Mouse (Mus musculus) cerebellum, adult 8-10 months (tissue): ENCODE results near the gene Gm8159.
"Not testable (repeated sequence)": the region's sequence is repeated elsewhere in the genome, so short reads cannot be mapped to it uniquely, and the experiment has no call there.

ENCODE experiments used
- DNase-seq: peaks from one replicate; pipeline ENCODE4 v3.0.0; 2022

The Gm8159 gene

DNA sequence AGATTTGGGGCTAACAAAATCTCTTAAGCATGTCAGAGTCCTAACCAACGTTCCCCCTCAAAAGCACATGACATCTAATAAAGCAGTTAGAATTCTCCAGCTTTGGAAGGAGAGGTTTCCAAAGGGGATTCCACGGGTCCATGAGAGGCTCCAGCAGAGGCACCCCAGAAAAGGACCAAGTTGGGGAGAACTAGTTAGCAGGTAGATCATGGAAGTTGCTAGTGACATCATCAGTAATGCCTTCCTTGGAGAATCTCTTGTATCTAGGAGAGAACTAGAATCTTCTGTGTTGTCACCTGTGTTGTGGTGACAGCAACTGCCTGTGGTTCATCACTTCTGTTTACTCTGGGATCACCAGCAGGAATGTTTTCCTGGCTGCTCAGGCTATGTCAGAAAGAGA lies at the start of gene Gm8159:
Gene Gm8159, plus strand, starts transcription at position 301 of the 400 bp plus-strand sequence.
- DNase-seq, result not testable (repeated sequence)

DNA sequence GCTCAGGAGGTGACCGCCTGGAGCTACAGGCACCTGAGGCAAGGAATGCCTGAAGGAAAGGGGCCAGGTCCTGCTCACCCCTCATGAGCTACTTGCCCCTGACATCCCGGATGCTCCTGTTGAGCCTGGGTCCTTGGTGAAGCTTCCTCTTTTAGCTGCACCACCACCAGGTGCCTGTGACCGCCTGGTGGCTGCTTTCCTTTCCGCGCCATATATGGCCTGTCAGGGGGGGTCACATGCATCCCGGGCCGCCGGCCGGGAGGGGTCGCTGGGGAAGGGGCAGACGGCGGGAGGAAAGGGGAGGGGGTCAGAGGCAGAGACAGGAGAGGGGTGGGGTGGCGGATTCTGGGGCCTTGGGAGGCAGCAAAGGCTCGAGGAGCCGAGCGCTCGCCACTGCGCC lies 17.2 kb downstream of the Gm8159 start:
- not testable (repeated sequence) for DNase-seq

DNA sequence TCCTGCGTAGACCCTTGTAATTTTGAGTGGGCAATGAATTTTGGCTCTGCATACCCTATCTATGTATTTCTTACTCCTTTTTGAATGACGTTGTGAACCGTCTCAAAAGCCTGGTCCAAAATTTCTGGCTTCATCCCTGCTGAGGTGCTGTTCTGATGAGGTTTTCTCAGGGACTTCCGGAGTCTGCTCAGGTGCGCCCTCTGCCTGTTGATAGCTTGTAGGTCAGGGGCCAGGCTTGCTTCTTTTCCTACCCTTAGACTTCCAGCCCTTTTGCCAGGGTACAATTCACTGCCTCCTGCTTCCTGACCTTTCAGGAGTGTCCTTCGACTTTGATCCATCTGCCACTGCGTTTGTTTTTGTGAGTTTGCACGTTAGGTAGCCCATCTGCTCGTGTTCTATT lies 18.2 kb downstream of the Gm8159 start:
- DNase-seq, result peak; percentile 2

DNA sequence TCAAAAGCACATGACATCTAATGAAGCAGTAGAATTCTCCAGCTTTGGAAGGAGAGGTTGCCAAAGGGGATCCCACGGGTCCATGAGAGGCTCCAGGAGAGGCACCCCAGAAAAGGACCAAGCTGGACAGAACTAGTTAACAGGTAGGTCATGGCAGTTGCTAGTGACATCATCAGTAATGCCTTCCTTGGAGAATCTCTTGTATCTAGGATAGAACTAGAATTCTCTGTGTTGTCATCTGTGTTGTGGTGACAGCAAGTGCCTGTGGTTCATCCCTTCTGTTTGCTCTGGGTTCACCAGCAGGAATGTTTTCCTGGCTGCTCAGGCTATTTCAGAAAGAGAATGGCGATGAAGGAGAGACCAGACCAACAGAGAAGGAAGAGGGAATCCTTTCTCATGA lies 31.7 kb downstream of the Gm8159 start, which contains the start of gene Gm3239:
Gene Gm3239, plus strand, starts transcription at position 301 of the 400 bp plus-strand sequence.
- not testable (repeated sequence) for DNase-seq
